Mouse (Mus musculus): ENCODE measurements around the gene Lrrc26. TPM values are rescaled to one million over a fixed set of nuclear protein-coding genes. Genes with fewer than 3 reads are reported as not detected.
"Not testable (repeated sequence)": the region's sequence is repeated elsewhere in the genome, so short reads cannot be mapped to it uniquely, and the experiment has no call there.

Gene Lrrc26
- total RNA-seq (2018; cell fraction: chromatin; rRNA removed): not detected
- total RNA-seq (2018; cell fraction: cytosol; rRNA removed): not detected
- total RNA-seq (2018; cell fraction: nucleus; rRNA removed): not detected
- polyA plus RNA-seq (2018): not detected in 3 replicates

GRCm38 (mm10) chr2:25289651-25290050, at the start of gene Lrrc26:
Lrrc26 (plus strand) TSS chr2:25289915.
- Histone ChIP-seq H3K36me3 (ENCODE audit: inconsistent target) (peaks cover 11% of the 10 kb centered on the region), H3K4me3 (ENCODE audit: inconsistent target) (no peak within 1 kb of the TSS), H3K79me2 (ENCODE audit: inconsistent target) (no peaks in the 10 kb centered on the region), H3K27ac (no peak within 1 kb of the TSS)
- 9% methylated on average over 11 of the region's 11 CpGs for WGBS (ENCODE audit: missing documents)

DNA sequence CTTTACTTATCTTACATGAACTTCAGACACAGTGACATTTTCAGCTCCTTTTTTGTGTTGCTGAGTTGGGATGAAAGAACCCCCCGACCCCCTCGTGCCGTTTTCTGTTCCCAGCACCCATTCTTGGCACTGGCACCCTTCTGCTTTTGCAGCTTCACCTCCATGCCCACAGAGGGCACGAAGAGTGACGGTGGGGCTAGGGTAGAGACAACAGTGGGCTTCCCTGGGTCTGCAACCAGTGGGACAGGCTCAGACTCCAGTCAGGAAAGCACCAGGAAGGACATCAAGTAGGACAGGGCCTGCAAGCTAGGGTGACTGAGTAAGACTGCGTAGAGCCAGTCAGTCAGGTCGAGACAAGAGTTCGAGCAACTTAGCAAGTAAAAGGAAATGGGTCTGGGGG, 49.4 kb upstream of the Lrrc26 start:
- Histone ChIP-seq H3K79me2 (ENCODE audit: inconsistent target) (no peaks in the 10 kb centered on the region), H3K4me3 (ENCODE audit: inconsistent target) (peak overlapping the region; percentile 15; the same call in 1 of the 2 replicates), H3K27ac (no peak overlapping the region), H3K36me3 (ENCODE audit: inconsistent target) (no peaks in the 10 kb centered on the region)
- 64% methylated on average over 8 of the region's 8 CpGs for WGBS (ENCODE audit: missing documents)

DNA sequence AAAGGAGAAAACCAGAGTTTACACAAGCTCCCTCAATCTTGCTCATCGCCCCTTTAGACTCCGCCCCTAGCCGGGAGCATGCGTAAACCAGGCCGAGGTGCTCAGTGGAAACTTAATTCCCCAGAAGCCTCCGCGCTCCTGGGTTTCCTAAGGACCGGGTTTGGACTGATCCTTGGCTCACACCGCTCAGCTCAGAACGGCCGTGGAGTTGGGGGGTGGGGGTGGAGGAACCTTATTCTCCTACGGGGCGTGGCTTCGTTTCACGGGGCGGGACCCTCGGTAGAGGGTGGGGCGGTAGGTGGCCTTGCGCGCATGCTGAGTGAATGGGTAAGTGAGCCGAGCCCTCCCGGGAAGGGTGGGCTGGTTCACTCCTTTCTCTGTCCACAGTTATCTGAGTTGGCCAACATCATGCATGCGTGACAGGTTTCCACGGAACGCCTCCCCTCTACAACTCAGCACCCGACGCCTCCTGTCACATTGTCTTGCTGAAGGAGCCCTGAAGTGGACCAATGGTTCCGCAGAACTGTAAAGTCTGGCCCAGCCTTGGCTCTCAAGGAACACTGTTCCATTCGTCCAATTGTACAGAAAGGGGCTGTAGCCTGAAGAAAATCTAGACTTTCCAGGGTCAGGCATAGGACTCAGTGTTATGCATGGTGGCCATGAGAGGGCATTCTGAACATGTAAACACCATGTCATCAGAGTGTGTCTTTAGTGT, 48.8 kb upstream of the Lrrc26 start:
- 2% methylated on average over 29 of the region's 29 CpGs for WGBS (ENCODE audit: missing documents)
- H3K27ac ChIP-seq: no peak overlapping the region
- H3K4me3 ChIP-seq (ENCODE audit: inconsistent target): peak overlapping the region; percentile 15; the same call in 1 of the 2 replicates
- no peaks in the 10 kb centered on the region for H3K36me3 ChIP-seq (ENCODE audit: inconsistent target)
- H3K79me2 ChIP-seq (ENCODE audit: inconsistent target): no peaks in the 10 kb centered on the region

GRCm38 (mm10) chr2:25241438-25241775, 48.3 kb upstream of the Lrrc26 start:
- no peak overlapping the region for H3K27ac ChIP-seq
- H3K4me3 ChIP-seq (ENCODE audit: inconsistent target): no peak overlapping the region
- 29% methylated on average over 6 of the region's 6 CpGs for WGBS (ENCODE audit: missing documents)
- no peaks in the 10 kb centered on the region for H3K79me2 ChIP-seq (ENCODE audit: inconsistent target)
- peaks cover 2% of the 10 kb centered on the region; the same call in 1 of the 2 replicates for H3K36me3 ChIP-seq (ENCODE audit: inconsistent target)

- H3K27ac ChIP-seq: no peak within 1 kb of the TSS
- H3K79me2 ChIP-seq (ENCODE audit: inconsistent target): no peaks in the 10 kb centered on the region
- peak within 1 kb of the TSS; percentile 15; the same call in 1 of the 2 replicates for H3K4me3 ChIP-seq (ENCODE audit: inconsistent target)
- under 1% methylated on average over 47 of the region's 59 CpGs for WGBS (ENCODE audit: missing documents)
- H3K36me3 ChIP-seq (ENCODE audit: inconsistent target): peaks cover 6% of the 10 kb centered on the region; the same call in 1 of the 2 replicates
Observed at GRCm38 (mm10) chr2:25242101-25242506, 47.6 kb upstream of the Lrrc26 start, which contains the start of the genes Rnf208 and Cysrt1. Rnf208 (plus strand) TSS chr2:25242255. Cysrt1 (minus strand) TSS chr2:25242452.

- H3K27ac ChIP-seq: no peak overlapping the region
- WGBS (ENCODE audit: missing documents): 91% methylated on average over 8 of the region's 8 CpGs
- H3K79me2 ChIP-seq (ENCODE audit: inconsistent target): no peaks in the 10 kb centered on the region
- peaks cover 18% of the 10 kb centered on the region; the same call in 1 of the 2 replicates for H3K36me3 ChIP-seq (ENCODE audit: inconsistent target)
- no peak overlapping the region for H3K4me3 ChIP-seq (ENCODE audit: inconsistent target)
Observed at GRCm38 (mm10) chr2:25243342-25243741, 46.4 kb upstream of the Lrrc26 start.

DNA sequence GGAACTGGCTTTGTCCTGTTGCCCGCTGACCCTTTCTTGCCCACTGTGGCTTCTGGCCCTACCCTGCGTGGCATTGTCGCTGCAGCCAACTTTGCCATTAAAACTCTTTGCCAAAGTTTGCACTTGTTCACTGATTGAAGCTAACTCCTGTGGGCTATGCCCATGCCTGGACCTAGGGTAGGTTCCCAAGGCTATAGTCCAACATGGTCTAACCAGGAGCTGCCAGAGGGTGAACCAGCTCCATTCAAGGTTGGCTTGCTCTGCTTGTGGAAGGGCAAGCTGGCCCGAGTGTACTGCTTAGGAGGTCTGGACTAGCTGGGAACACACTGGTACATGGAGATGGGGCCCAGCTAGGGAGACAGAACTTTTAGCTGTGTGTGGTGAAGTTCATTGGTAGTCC, 45.6 kb upstream of the Lrrc26 start:
- WGBS (ENCODE audit: missing documents): 92% methylated on average over 4 of the region's 4 CpGs
- H3K79me2 ChIP-seq (ENCODE audit: inconsistent target): no peaks in the 10 kb centered on the region
- no peak overlapping the region for H3K27ac ChIP-seq
- peaks cover 26% of the 10 kb centered on the region; the same call in 1 of the 2 replicates for H3K36me3 ChIP-seq (ENCODE audit: inconsistent target)
- H3K4me3 ChIP-seq (ENCODE audit: inconsistent target): no peak overlapping the region

GRCm38 (mm10) chr2:25246183-25247072, 43.3 kb upstream of the Lrrc26 start, which contains the start of gene AL732309.1:
AL732309.1 (minus strand) TSS chr2:25246863.
- Histone ChIP-seq H3K4me3 (ENCODE audit: inconsistent target) (no peak within 1 kb of the TSS), H3K79me2 (ENCODE audit: inconsistent target) (no peaks in the 10 kb centered on the region), H3K27ac (no peak within 1 kb of the TSS), H3K36me3 (ENCODE audit: inconsistent target) (peaks cover 49% of the 10 kb centered on the region)
- WGBS (ENCODE audit: missing documents): 86% methylated on average over 10 of the region's 10 CpGs

DNA sequence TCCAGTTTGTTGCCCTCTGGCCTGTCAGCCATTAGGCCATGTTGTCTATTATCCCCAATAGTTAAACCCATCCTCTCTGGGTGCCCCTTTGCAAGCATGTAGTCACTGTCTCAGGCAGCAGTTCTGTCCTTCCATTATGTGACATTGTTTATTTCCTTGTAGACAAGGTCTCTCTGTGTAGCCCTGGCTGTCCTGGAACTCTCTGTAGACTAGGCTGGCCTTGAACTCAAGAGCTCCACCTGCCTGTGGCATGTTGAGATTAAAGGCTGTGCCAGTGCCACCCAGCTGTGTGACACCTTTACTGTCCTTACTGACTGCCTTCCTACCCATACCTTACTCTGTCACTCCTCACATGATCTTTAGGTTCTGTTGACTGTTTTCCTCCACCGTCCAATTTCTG, 37.4 kb upstream of the Lrrc26 start:
- H3K4me3 ChIP-seq (ENCODE audit: inconsistent target): no peak overlapping the region
- 82% methylated on average over 1 of the region's 1 CpGs for WGBS (ENCODE audit: missing documents)
- peaks cover 45% of the 10 kb centered on the region for H3K36me3 ChIP-seq (ENCODE audit: inconsistent target)

GRCm38 (mm10) chr2:25255284-25255779, 34.4 kb upstream of the Lrrc26 start, which contains the start of gene Tmem203:
Tmem203 (plus strand) TSS chr2:25255439.
- Histone ChIP-seq H3K79me2 (ENCODE audit: inconsistent target) (peaks cover 19% of the 10 kb centered on the region; the same call in 1 of the 2 replicates), H3K4me3 (ENCODE audit: inconsistent target) (peak within 1 kb of the TSS; percentile 90), H3K27ac (peak within 1 kb of the TSS; percentile 38), H3K36me3 (ENCODE audit: inconsistent target) (peaks cover 15% of the 10 kb centered on the region)
- under 1% methylated on average over 39 of the region's 39 CpGs for WGBS (ENCODE audit: missing documents)

More for the DNA sequence above, 37.4 kb upstream of the Lrrc26 start:
- peaks cover 19% of the 10 kb centered on the region; the same call in 1 of the 2 replicates for H3K79me2 ChIP-seq (ENCODE audit: inconsistent target)
- no peak overlapping the region for H3K27ac ChIP-seq

- not testable (repeated sequence) for H3K36me3 ChIP-seq (ENCODE audit: inconsistent target); H3K27ac ChIP-seq
- 36% methylated on average over 10 of the region's 12 CpGs for WGBS (ENCODE audit: missing documents)
- Histone ChIP-seq H3K4me3 (ENCODE audit: inconsistent target) (peak overlapping the region; percentile 90), H3K79me2 (ENCODE audit: inconsistent target) (peaks cover 19% of the 10 kb centered on the region; the same call in 1 of the 2 replicates)
Observed at GRCm38 (mm10) chr2:25256443-25257109, 33.1 kb upstream of the Lrrc26 start.

GRCm38 (mm10) chr2:25257250-25257649, 32.5 kb upstream of the Lrrc26 start:
- H3K27ac ChIP-seq; H3K36me3 ChIP-seq (ENCODE audit: inconsistent target); H3K4me3 ChIP-seq (ENCODE audit: inconsistent target): not testable (repeated sequence)
- 72% methylated on average over 2 of the region's 5 CpGs for WGBS (ENCODE audit: missing documents)
- H3K79me2 ChIP-seq (ENCODE audit: inconsistent target): peaks cover 19% of the 10 kb centered on the region; the same call in 1 of the 2 replicates

DNA sequence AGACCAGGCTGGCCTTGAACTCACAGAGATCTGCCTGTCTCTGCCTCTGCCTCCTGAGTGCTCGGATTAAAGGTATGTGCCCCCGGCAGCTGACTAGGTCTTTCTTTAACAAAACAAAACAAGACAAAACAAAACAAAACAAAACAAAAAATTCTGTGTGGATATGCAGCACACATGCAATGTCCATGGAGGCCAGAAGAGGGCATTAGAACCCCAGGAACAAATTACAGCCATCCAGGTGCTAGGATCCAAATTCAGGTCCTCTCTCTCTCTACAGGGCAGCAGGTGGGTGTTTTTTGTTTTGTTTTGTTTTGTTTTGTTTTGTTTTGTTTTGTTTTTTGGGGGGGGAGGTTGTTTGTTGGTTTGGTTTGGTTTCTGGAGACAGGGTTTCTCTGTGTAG, 30.8 kb upstream of the Lrrc26 start:
- H3K4me3 ChIP-seq (ENCODE audit: inconsistent target): no peak overlapping the region
- no peaks in the 10 kb centered on the region for H3K36me3 ChIP-seq (ENCODE audit: inconsistent target)
- WGBS (ENCODE audit: missing documents): 69% methylated on average over 2 of the region's 2 CpGs
- no peak overlapping the region for H3K27ac ChIP-seq
- peaks cover 24% of the 10 kb centered on the region; the same call in 1 of the 2 replicates for H3K79me2 ChIP-seq (ENCODE audit: inconsistent target)

DNA sequence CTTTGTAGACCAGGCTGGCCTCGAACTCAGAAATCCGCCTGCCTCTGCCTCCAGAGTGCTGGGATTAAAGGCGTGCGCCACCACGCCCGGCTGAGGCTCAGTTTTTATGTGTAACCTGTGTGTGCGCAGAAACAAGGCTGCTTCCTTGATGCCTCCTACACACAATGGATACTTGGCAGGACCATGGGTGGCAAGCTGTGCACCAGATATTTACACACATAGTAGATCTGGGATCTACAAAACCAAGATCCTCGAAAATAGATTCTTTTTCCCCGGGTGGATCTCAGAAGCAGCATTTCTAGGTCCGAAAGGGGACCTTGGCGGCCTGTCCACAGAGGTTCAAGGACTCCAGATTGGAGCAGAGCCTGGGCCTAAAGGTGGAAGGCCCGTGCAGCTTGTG, 27.8 kb upstream of the Lrrc26 start:
- WGBS (ENCODE audit: missing documents): 53% methylated on average over 10 of the region's 12 CpGs
- peak overlapping the region; percentile 32 for H3K27ac ChIP-seq
- H3K36me3 ChIP-seq (ENCODE audit: inconsistent target): no peaks in the 10 kb centered on the region
- peaks cover 35% of the 10 kb centered on the region; the same call in 1 of the 2 replicates for H3K79me2 ChIP-seq (ENCODE audit: inconsistent target)
- H3K4me3 ChIP-seq (ENCODE audit: inconsistent target): peak overlapping the region; percentile 23; the same call in 1 of the 2 replicates

All from macrophage (primary cell).